10 mouse cellular contexts compared by ENCODE assay signal in genomic region chr19:53726340-53726739, GRCm38 (mm10). TPM values are rescaled to one million over a fixed set of nuclear protein-coding genes. Genes with fewer than 3 reads are reported as not detected.
DNase-seq lines count a peak whose midpoint lies in the region; ATAC-seq and TF ChIP-seq lines count a peak whose summit lies in the region.
"Had no signal": no experiment of that assay in that cellular context is flagged by ENCODE, and none has a peak within 500 bp of the region (broad histone marks: within the 10 kb centered on the region; RNA-seq: fewer than 3 reads in every experiment).

No protein-coding gene starts in this region.

- H3K4me1 ChIP-seq in hindbrain, embryonic 10.5 days (replicated peaks), result peaks cover 7% of the 10 kb centered on the region
- H3K4me1 ChIP-seq in hindbrain, embryonic 12.5 days, result no peaks in the 10 kb centered on the region; the same call in 1 of the 2 replicates
- H3K4me1 ChIP-seq in E14TG2a.4 (replicated peaks; ENCODE audit: low read depth, low read length), result peaks cover 36% of the 10 kb centered on the region
- peaks cover 41% of the 10 kb centered on the region for H3K4me1 ChIP-seq in limb, embryonic 10.5 days

- 48% methylated on average over 12 of the region's 12 CpGs for WGBS in hindbrain, embryonic 10.5 days
- WGBS in hindbrain, embryonic 12.5 days, result 46% methylated on average over 12 of the region's 12 CpGs
- WGBS in limb, embryonic 10.5 days, result 38% methylated on average over 12 of the region's 12 CpGs

- no peaks in the 10 kb centered on the region for H3K36me3 ChIP-seq in hindbrain, embryonic 10.5 days
- no peaks in the 10 kb centered on the region for H3K36me3 ChIP-seq in hindbrain, embryonic 12.5 days
- H3K36me3 ChIP-seq in E14TG2a.4 (ENCODE audit: insufficient read depth, low read length), result no peaks in the 10 kb centered on the region
- H3K36me3 ChIP-seq in limb, embryonic 10.5 days, result no peaks in the 10 kb centered on the region

- peak; percentile 14 for DNase-seq in hindbrain, embryonic 10.5 days (ENCODE audit: low spot score)
- DNase-seq in embryo, embryonic 11.5 days (ENCODE audit: low read depth, low spot score), result peak; percentile 38
- DNase-seq in limb, embryonic 10.5 days (ENCODE audit: low spot score), result no peak
- no peak for DNase-seq in cerebellum, postnatal 4 days (ENCODE audit: low spot score in 2 of 2)

- no peak overlapping the region for H3K9ac ChIP-seq in hindbrain, embryonic 12.5 days
- H3K9ac ChIP-seq: liver, embryonic 14.5 days had no signal

- H3K27ac ChIP-seq in hindbrain, embryonic 10.5 days, result no peak overlapping the region
- no peak overlapping the region for H3K27ac ChIP-seq in hindbrain, embryonic 12.5 days
- peak overlapping the region; percentile 61; the same call in 1 of the 2 replicates for H3K27ac ChIP-seq in limb, embryonic 10.5 days
- H3K27ac ChIP-seq: liver, embryonic 14.5 days had no signal

- H3K4me2 ChIP-seq in hindbrain, embryonic 12.5 days (replicated peaks), result no peak overlapping the region

- TF ChIP-seq CTCF in E14TG2a.4 (conservative IDR thresholded peaks at IDR 0.05; ENCODE audit: low read length), result no peak

- no peaks in the 10 kb centered on the region for H3K9me3 ChIP-seq in hindbrain, embryonic 10.5 days
- no peaks in the 10 kb centered on the region for H3K9me3 ChIP-seq in hindbrain, embryonic 12.5 days (replicated peaks)
- H3K9me3 ChIP-seq in E14TG2a.4 (ENCODE audit: low read length), result no peaks in the 10 kb centered on the region
- H3K9me3 ChIP-seq in limb, embryonic 10.5 days (replicated peaks), result no peaks in the 10 kb centered on the region

- no peak overlapping the region for H3K4me3 ChIP-seq in hindbrain, embryonic 10.5 days
- no peak overlapping the region for H3K4me3 ChIP-seq in hindbrain, embryonic 12.5 days
- peak overlapping the region; percentile 49; the same call in 1 of the 2 replicates for H3K4me3 ChIP-seq in E14TG2a.4 (replicated peaks; ENCODE audit: low read length)
- no peak overlapping the region for H3K4me3 ChIP-seq in limb, embryonic 10.5 days

- ATAC-seq in hindbrain, embryonic 12.5 days (ENCODE audit: low FRiP score), result no peak
- ATAC-seq in cerebellum, adult (ENCODE audit: insufficient number of reproducible peaks, low FRiP score, low TSS enrichment), result no peak
- ATAC-seq in megakaryocyte, adult 5-6 weeks (ENCODE audit: poor library complexity, severe bottlenecking), result no peak

- no peaks in the 10 kb centered on the region for H3K27me3 ChIP-seq in hindbrain, embryonic 10.5 days (ENCODE audit: insufficient read depth, poor library complexity, severe bottlenecking)
- H3K27me3 ChIP-seq in hindbrain, embryonic 12.5 days, result no peaks in the 10 kb centered on the region
- peaks cover 9% of the 10 kb centered on the region for H3K27me3 ChIP-seq in E14TG2a.4 (ENCODE audit: insufficient read depth, low read length)
- no peaks in the 10 kb centered on the region for H3K27me3 ChIP-seq in limb, embryonic 10.5 days (ENCODE audit: low read depth, poor library complexity, severe bottlenecking)

RNA-seq across cellular contexts. Expression of gene Rbm20, which starts 49.2 kb away (rescaled TPM):
- 0.42 and 1.1 TPM in 2 replicates for polyA plus RNA-seq in hindbrain, embryonic 10.5 days (2016; fragmentation: Nextera tagmentation; extraction: Ambion mirVana)
- 1.5 and 1.9 TPM in 2 replicates for polyA plus RNA-seq in hindbrain, embryonic 12.5 days (2016; fragmentation: Nextera tagmentation; extraction: Ambion mirVana)
- 0.73 and 1.9 TPM in 2 replicates for polyA plus RNA-seq in limb, embryonic 10.5 days (2016; fragmentation: Nextera tagmentation; extraction: Ambion mirVana)
- not detected in 2 replicates for total RNA-seq in megakaryocyte, adult 5-6 weeks (2015)
- total RNA-seq in megakaryocyte, adult 5-6 weeks (2017), result 0.11 TPM in 1 of 2 replicates, not detected in the other
- total RNA-seq: hematopoietic stem cell, adult 5-6 weeks had no signal

Comparison
In these comparisons a context has a peak if more than half of its experiments do, and no peak if none do; other contexts are left out.
1. DNase-seq: peak in hindbrain, embryonic 10.5 days (single experiment) and embryo, embryonic 11.5 days (single experiment); none in limb, embryonic 10.5 days (single experiment) and cerebellum, postnatal 4 days (0 of 2).